Mouse (Mus musculus) megakaryocyte, embryonic 14.5 days (primary cell): ENCODE data around the gene Isyna1. TPM values are rescaled to one million over a fixed set of nuclear protein-coding genes. Genes with fewer than 3 reads are reported as not detected.

Experiments used
- H3K27me3 ChIP-seq: replicated peaks from 2 replicates; pipeline ENCODE3; 2012; ENCODE audit warnings: inconsistent platforms
- H3K36me3 ChIP-seq: replicated peaks from 2 replicates; pipeline ENCODE3; 2012; ENCODE audit warnings: low read length, inconsistent platforms, mixed read lengths
- H3K4me1 ChIP-seq: 2 replicates; pipeline ENCODE4 v1.6.1; 2012; ENCODE audit warnings: inconsistent platforms
- H3K4me3 ChIP-seq: replicated peaks from 2 replicates; pipeline ENCODE3; 2012; ENCODE audit warnings: moderate library complexity, mild to moderate bottlenecking, inconsistent platforms
- H3K9me3 ChIP-seq: 2 replicates; pipeline ENCODE4 v1.6.1; 2012; ENCODE audit warnings: inconsistent platforms
- FLI1 ChIP-seq: IDR thresholded peaks from 2 replicates; pipeline ENCODE4 v1.6.1; 2012; ENCODE audit warnings: low read length, inconsistent platforms, mixed read lengths
- GATA1 ChIP-seq: IDR thresholded peaks from 3 replicates; pipeline ENCODE4 v1.6.1; 2012; ENCODE audit warnings: mixed read lengths, low read length, inconsistent platforms, borderline replicate concordance
- polyA plus RNA-seq: library from polyadenylated mRNA; stranded (reverse); fragments of >175 nt; gene quantifications from 2 replicates; pipeline ENCODE4 v1.2.3, GENCODE M21; 2012; ENCODE audit warnings: low replicate concordance; ENCODE audit not compliant: insufficient read depth

The Isyna1 gene
- polyA plus RNA-seq, 1 experiment = 201 TPM

- H3K27me3 ChIP-seq = no peaks in the 10 kb centered on the region
- H3K36me3 ChIP-seq = peaks cover 45% of the 10 kb centered on the region
- H3K4me3 ChIP-seq = no peak overlapping the region
- TF ChIP-seq GATA1 = no peak
- TF ChIP-seq FLI1 = no peak
- H3K9me3 ChIP-seq = no peaks in the 10 kb centered on the region
- peaks cover 80% of the 10 kb centered on the region for H3K4me1 ChIP-seq
Measured at GRCm38 (mm10) chr8:70646775-70647174, 52.6 kb downstream of the Isyna1 start.

Other genes starting within 250 kb of the Isyna1 start
- 75.0 and 100 TPM in 2 replicates for gene Upf1, start 241.1 kb upstream of the Isyna1 start, polyA plus RNA-seq
- gene Comp, start 220.8 kb upstream of the Isyna1 start, polyA plus RNA-seq = 0.27 TPM in 1 of 2 replicates, not detected in the other
- 17.9 and 34.0 TPM in 2 replicates for gene Crtc1, start 154.8 kb upstream of the Isyna1 start, polyA plus RNA-seq
- gene Klhl26, start 117.4 kb upstream of the Isyna1 start, polyA plus RNA-seq = 10.3 and 19.1 TPM in 2 replicates
- not detected in 2 replicates for gene Tmem59l, start 107.0 kb upstream of the Isyna1 start, polyA plus RNA-seq
- not detected in 2 replicates for gene Crlf1, start 101.2 kb upstream of the Isyna1 start, polyA plus RNA-seq
- 135 and 319 TPM in 2 replicates for gene Rex1bd, start 87.6 kb upstream of the Isyna1 start, polyA plus RNA-seq
- 499 and 989 TPM in 2 replicates for gene Uba52, start 83.6 kb upstream of the Isyna1 start, polyA plus RNA-seq
- 3,667 and 5,102 TPM in 2 replicates for gene Fkbp8, start 66.6 kb upstream of the Isyna1 start, polyA plus RNA-seq
- gene Kxd1, start 66.4 kb upstream of the Isyna1 start, polyA plus RNA-seq = 33.5 and 40.2 TPM in 2 replicates
- gene Ell, start 54.9 kb upstream of the Isyna1 start, polyA plus RNA-seq = 58.8 and 65.3 TPM in 2 replicates
- gene Ssbp4, start 14.5 kb downstream of the Isyna1 start, polyA plus RNA-seq = 1,561 and 3,509 TPM in 2 replicates
- 19.0 and 34.7 TPM in 2 replicates for gene Lrrc25, start 21.8 kb downstream of the Isyna1 start, polyA plus RNA-seq
- 2.5 and 4.5 TPM in 2 replicates for gene Gdf15, start 38.1 kb downstream of the Isyna1 start, polyA plus RNA-seq
- gene Pgpep1, start 66.0 kb downstream of the Isyna1 start, polyA plus RNA-seq = 10.2 and 10.5 TPM in 2 replicates
- 103 and 569 TPM in 2 replicates for gene Lsm4, start 78.9 kb downstream of the Isyna1 start, polyA plus RNA-seq
- 972 and 2,520 TPM in 2 replicates for gene Jund, start 104.6 kb downstream of the Isyna1 start, polyA plus RNA-seq
- not detected in 2 replicates for gene Iqcn, start 109.1 kb downstream of the Isyna1 start, polyA plus RNA-seq
- 0.26 TPM in 1 of 2 replicates, not detected in the other for gene Gm3336, start 124.2 kb downstream of the Isyna1 start, polyA plus RNA-seq
- gene Pde4c, start 129.3 kb downstream of the Isyna1 start, polyA plus RNA-seq = 0.03 TPM in 1 of 2 replicates, not detected in the other
- 7.8 and 38.4 TPM in 2 replicates for gene Rab3a, start 160.3 kb downstream of the Isyna1 start, polyA plus RNA-seq
- 99.7 and 186 TPM in 2 replicates for gene Mpv17l2, start 166.6 kb downstream of the Isyna1 start, polyA plus RNA-seq
- 51.5 and 59.4 TPM in 2 replicates for gene Pik3r2, start 182.3 kb downstream of the Isyna1 start, polyA plus RNA-seq
- 370 and 778 TPM in 2 replicates for gene Mast3, start 210.7 kb downstream of the Isyna1 start, polyA plus RNA-seq
- gene Il12rb1, start 214.1 kb downstream of the Isyna1 start, polyA plus RNA-seq = 10.8 and 11.1 TPM in 2 replicates
- 30.6 and 35.6 TPM in 2 replicates for gene Arrdc2, start 245.3 kb downstream of the Isyna1 start, polyA plus RNA-seq